Mouse (Mus musculus): Measurements from ENCODE around the gene Ntpcr. TPM values are rescaled to one million over a fixed set of nuclear protein-coding genes. Genes with fewer than 3 reads are reported as not detected.

The Ntpcr gene
- total RNA-seq (2021), result 10 to 100 TPM; 17.1 to 17.3 TPM

GRCm38 (mm10) chr8:125729746-125730145 lies at the start of gene Ntpcr:
Gene Ntpcr (plus strand): TSS chr8:125729963.
- DNase-seq, result no peak

GRCm38 (mm10) chr8:125680851-125681408 lies 48.8 kb upstream of the Ntpcr start:
- no peak for DNase-seq

DNA sequence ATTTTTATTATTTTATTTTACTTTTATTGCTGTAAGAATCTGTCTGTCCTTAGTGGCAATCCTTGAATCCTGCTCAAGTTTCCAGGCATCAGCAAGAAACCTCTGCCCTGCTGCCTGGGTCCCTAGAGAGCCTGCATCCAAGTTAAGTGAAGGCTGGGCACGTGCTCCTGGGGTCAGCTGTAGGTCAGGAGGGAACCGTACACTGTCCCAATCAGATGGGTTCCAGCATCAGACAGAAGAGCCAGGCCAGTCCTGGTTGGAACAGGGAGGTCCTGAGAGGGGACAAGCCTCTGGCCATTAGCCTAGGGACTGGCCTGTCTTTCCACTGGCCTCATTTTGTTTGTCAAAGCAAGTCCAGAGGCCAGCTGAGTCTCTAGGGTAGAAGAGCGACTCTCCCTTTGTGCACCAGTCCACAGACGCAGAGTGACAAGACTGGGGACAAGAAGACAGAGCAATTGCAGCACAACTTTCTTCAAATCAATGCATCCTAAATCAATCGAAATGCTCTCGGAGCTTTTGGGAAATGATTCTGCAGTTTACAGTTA lies 44.5 kb upstream of the Ntpcr start:
- DNase-seq, result no peak

- no peak for DNase-seq
Measured at GRCm38 (mm10) chr8:125686221-125686865, 43.4 kb upstream of the Ntpcr start.

- DNase-seq, result no peak
Measured at GRCm38 (mm10) chr8:125690166-125690915, 39.4 kb upstream of the Ntpcr start.

DNA sequence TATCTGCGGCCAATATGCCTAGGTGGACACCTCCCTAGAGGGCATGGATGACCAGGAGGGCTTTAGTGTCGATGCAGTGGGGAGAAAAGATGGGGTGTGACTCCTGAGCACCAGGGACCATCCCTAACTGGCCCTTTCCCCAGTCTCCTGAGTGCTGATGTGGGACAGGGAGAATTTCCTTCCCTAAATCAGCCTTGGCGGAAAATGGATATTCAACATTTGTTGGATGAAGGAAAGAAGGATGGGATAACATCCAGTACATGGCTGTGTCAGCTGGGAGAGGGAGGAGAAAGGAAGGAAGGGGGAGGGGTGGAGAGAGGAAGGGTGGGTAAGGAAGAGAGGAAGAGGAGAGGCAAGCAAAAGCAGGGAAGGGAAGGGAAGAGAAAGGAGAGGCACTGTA lies 38.8 kb upstream of the Ntpcr start:
- DNase-seq, result peak; percentile 22

DNA sequence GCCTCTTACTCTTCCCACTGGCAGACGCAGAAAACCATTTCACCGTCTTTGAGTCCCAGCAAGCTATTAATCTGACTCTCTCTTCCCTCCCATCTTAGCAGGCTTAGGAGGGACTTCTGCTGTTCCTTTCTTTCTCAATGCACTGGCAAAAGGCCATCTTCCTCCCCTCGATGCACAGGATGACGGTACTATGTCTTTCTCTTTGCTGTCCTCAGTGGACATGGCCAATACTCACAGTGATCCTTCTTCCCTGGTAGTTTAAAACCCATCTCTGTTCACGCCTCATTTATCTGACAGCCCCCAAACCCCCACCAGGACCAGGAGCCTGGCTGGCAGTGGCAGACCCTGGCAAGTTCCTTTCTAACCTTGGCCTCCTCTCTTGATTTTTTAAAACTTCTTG lies 37.3 kb upstream of the Ntpcr start:
- no peak for DNase-seq

- no peak for DNase-seq
Measured at GRCm38 (mm10) chr8:125693197-125693596, 36.6 kb upstream of the Ntpcr start.

DNA sequence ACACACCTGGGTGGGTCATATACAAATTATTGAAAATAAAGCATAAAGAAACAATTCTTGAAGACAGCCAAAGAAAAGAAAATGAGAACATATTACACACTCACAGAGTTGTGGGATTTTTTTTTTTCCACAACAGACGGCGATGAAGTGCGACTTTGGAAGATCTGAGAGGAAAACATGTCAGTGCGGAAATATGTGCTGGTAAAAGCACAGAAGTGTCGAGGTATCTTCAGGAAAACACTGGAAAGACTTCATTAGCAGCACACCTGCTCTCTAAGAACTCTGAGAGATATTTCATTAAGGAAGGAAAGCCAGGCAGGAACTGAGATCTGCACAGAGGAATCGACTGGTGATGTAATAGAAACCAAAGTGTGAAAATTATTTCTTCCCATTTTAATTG lies 33.8 kb upstream of the Ntpcr start:
- no peak for DNase-seq

GRCm38 (mm10) chr8:125699391-125700025 lies 30.3 kb upstream of the Ntpcr start:
- DNase-seq, result no peak

DNA sequence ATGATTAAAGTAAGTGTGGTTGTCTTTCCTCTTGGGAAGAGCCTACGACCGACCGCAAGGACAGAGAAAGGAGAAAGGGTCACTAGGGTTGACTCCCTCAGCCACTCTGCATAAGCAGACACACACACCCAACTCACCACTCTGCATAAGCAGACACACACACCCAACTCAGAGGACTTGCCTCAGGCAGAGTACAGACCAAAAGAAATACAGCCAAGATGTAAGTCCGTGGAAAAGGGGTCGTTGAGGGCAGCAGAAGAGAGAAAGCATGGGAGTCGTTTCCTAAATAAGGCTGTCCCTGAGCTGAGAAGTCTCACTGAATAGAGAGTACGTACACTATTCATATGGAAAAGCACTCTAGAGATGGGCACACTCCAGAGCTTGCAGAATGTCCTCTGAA lies 29.4 kb upstream of the Ntpcr start:
- no peak for DNase-seq

DNA sequence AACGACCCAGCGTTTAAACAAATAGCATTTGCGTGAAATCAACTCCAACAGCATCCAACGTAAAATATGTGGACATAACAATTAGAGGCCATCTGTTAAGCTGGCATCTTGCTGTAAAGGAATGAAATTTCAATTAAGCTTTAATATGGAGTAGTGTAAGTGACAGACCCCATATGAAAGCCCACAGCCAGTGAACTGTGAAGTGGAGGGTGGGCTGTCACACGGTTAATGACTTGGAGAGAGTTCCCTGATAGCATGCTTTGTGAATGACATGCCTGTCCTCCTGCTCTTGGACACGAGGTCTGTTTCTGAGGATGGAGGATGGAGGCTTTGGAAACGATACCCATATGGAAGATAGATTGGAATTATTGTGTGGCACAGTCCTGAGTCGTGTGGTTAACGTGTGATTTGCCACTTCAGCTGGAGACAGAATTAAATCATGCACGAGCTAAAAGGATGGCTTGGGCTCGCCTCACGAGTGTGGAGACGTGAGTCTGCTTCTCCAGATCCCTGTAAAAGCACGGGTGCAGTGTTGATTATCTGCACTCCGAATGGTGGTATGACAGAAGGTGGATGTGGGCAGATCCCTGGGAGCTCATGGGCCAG lies 26.8 kb upstream of the Ntpcr start:
- DNase-seq, result no peak

DNA sequence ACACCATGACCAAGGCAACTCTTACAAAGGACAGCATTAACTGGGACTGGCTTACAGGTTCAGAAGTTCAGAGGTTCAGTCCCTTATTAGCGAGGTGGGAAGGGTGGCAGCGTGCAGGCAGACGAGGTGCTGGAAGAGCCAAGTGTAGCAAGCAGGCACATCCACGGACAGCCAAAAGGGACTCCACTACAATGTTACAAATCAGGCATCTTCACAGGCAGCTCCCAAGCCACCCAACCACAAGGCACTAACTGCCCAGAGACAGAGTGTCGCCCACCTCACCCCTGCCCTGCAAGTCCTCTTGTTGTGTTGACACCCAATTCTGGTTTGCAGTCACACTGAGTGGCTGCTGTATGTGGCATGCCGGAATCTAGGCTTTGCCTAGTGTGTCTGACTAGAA lies 25.3 kb upstream of the Ntpcr start:
- DNase-seq, result no peak

GRCm38 (mm10) chr8:125705816-125706215 lies 23.9 kb upstream of the Ntpcr start:
- DNase-seq, result no peak

DNA sequence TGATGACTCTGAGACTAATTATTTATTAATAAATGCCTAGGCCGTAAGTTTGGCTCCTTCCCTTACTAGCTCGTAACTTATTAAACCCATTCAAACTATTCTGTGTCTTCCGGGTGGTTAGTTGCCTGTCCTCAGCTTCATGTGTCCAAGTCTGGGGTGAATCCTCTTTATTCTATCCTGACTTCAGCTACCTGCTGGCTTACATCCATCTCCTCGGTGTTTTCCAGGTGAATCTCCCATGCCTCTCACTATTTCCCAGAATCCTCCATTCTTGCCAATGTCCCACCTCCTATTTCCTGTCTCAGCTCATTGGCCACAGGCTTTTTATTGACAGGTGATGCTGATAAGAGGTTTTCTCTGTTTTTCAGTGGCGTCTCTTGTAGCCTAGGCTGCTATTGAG lies 20.6 kb upstream of the Ntpcr start:
- DNase-seq, result no peak

DNA sequence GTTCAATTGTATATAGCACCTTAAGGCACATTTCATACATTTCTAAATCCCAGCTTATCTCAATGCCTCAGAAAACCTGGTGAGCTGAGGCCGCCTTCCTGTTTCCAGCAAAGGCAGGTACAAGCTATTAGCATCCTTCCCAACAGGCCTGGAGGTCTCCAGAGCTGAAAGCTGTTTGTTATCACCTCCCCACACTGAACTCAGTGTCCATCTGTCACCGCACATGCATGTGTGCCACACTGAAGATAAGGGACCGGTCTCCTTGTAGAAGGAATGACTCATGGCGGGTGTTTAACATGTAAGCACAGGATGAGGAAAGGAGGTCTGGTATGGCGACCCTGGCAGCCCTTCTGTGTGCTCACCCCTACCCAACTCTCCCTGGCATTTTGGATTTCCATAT lies 18.2 kb upstream of the Ntpcr start:
- no peak for DNase-seq

GRCm38 (mm10) chr8:125716211-125716610 lies 13.6 kb upstream of the Ntpcr start:
- DNase-seq, result no peak

- DNase-seq, result no peak
Measured at GRCm38 (mm10) chr8:125716613-125717012, 13.2 kb upstream of the Ntpcr start.

DNA sequence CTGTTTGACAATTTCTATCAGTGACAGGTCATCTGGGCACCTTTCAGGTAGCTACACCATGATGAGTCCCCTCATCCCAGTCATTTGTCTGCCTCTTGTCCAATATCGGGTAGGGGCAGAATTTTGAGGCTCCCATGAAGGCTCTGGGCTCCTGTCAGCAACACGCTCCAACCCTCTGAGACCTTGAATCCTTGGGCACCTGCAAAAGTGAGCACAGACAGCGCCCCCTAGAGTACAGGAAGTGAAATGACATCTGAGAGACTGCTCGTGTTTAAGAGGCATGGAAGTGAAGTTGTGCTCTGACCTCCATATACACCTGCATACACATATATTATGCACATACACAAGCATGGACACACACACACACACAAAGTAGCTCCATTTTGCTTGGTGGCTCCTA lies 10.8 kb upstream of the Ntpcr start:
- no peak for DNase-seq

DNA sequence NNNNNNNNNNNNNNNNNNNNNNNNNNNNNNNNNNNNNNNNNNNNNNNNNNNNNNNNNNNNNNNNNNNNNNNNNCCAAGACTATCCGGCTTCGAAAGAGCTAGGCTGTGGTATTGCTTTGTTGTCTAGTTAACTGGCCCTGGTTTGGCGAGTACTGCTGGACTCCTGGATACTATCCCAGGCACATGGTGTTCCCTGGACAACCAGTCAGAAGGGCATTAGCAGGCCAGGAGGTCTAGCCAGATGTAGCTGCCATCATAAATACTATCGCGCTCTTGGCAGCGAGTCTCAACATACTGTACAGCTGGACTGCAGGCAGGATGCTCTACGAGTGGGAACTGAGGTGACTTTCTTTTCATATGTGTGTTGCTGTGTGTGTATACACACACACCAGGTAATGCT lies 7.1 kb upstream of the Ntpcr start:
- DNase-seq, result peak; percentile 18

DNA sequence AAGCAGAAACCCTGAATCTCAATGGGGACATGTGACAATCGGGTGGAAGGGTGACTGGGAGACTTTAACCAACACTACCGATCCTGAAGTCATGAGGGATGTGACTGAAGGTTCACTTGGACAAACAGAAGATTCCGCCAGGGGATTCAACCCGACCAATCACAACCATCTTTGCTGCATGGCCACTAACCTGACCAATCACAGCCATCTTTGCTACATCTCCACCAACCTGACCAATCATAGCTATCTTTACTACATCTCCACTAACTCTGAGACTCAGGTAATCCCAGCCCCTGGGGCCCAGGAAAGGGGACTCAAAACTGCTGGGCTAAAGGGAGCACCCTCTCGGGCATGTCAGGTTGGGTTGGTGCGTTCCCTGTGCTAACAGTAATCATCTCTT lies 6.3 kb upstream of the Ntpcr start:
- DNase-seq, result no peak

DNA sequence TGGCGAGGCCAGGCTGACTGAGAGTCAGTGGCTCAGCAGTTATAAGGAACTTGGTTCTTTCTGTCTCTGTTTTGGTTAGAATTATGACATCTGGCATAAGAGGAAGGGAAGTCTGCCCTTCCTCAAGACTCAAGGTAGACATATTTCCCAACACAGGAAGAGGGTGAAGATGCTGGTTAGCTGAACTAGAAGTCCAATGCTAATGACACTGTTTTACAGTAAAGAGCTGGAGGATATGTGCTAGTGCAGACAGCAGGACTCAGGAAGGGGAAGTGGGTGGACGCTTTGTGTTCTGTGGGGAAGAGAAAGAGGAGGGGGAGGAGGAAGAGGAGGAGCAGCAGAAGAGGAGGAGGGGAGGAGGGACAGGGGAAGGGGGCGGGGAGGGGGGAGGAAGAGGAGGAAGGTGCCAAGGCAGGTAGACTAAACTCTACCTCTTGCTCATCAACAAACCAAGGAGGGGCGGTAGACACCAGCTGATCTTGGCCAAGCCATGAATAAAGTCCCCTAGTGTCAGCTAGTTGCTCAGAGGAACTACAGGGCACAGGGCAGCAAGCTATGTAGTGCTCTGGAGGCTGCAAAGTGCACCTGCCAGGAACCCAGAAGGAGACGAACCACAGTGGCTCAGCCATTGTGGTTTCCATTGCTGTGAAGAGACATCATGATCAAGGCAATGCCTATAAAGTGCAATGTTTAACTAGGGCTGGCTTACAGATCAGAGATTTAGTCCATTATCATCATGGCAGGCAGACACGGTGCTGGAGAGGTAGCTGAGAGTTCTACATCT lies 4.5 kb upstream of the Ntpcr start:
- no peak for DNase-seq
